Mouse (Mus musculus) spleen, adult 2 months (tissue): ENCODE measurements around the gene Alad. TPM values are rescaled to one million over a fixed set of nuclear protein-coding genes. Genes with fewer than 3 reads are reported as not detected.

Source experiments
- DNase-seq, 2 experiments: peaks; one replicate each; pipeline versions ENCODE4 v3.0.0 to v3.0.0-alpha.2; 2012 to 2021; ENCODE audit warnings: low spot score in 2 of 2, low read depth in 1 of 2
- H3K27ac ChIP-seq: fragments of 200-500 bp; 2 replicates; pipeline ENCODE4 v1.5.1; 2012; ENCODE audit warnings: low read length, inconsistent platforms; ENCODE audit not compliant: insufficient read depth
- H3K27me3 ChIP-seq: fragments of 200-500 bp; 2 replicates; pipeline ENCODE4 v1.6.1; 2012; ENCODE audit warnings: mild to moderate bottlenecking, moderate library complexity, low read length, inconsistent platforms; ENCODE audit not compliant: control insufficient read depth, insufficient read depth
- H3K36me3 ChIP-seq: fragments of 200-500 bp; 2 replicates; pipeline ENCODE4 v1.6.1; 2012; ENCODE audit warnings: mild to moderate bottlenecking, low read length, inconsistent platforms; ENCODE audit not compliant: control insufficient read depth, insufficient read depth
- H3K4me1 ChIP-seq: fragments of 200-500 bp; 2 replicates; pipeline ENCODE4 v1.6.1; 2011; ENCODE audit warnings: inconsistent platforms; ENCODE audit not compliant: control insufficient read depth, insufficient read depth, insufficient read length
- H3K4me3 ChIP-seq: fragments of 200-500 bp; 2 replicates; pipeline ENCODE4 v1.5.1; 2011; ENCODE audit warnings: mild to moderate bottlenecking, inconsistent platforms; ENCODE audit not compliant: insufficient read depth, insufficient read length; ENCODE audit errors: extremely low read depth
- CTCF ChIP-seq: fragments of 200-500 bp; IDR thresholded peaks from 2 replicates; pipeline ENCODE4 v1.5.1; 2011; ENCODE audit warnings: mild to moderate bottlenecking, inconsistent platforms; ENCODE audit not compliant: insufficient read depth, insufficient read length, insufficient replicate concordance; ENCODE audit errors: extremely low read depth
- POLR2A ChIP-seq: fragments of 200-500 bp; IDR thresholded peaks from 2 replicates; pipeline ENCODE4 v1.6.1; 2011; ENCODE audit warnings: low read depth, low read length, inconsistent platforms
- WGBS: fragments of 180-500 bp; shearing (Covaris S2); methylation state at CpG from one replicate; pipeline ENCODE4 v1.1.7; 2018; 5-methylcytosine and 5-hydroxymethylcytosine counted together
- polyA plus RNA-seq: library from polyadenylated mRNA; depleted of rRNA; stranded (reverse); fragments of >200 nt; gene quantifications from 2 replicates; pipeline ENCODE4 v1.2.3, GENCODE M21; 2012

The Alad gene
- polyA plus RNA-seq, 1 experiment = 128 TPM

- no peak for DNase-seq
These were observed 40.1 kb upstream of the Alad start, which contains the start of gene Rgs3 for GRCm38 (mm10) chr4:62559797-62560329. Gene Rgs3 (plus strand): TSS chr4:62559847.

GRCm38 (mm10) chr4:62557436-62557835 is 37.7 kb upstream of the Alad start:
- H3K4me1 ChIP-seq = peaks cover 2% of the 10 kb centered on the region; the same call in 1 of the 2 replicates
- H3K27ac ChIP-seq = no peak overlapping the region
- DNase-seq = no peak
- no peak overlapping the region for H3K4me3 ChIP-seq
- no peaks in the 10 kb centered on the region for H3K27me3 ChIP-seq
- TF ChIP-seq CTCF (no peak), POLR2A (no peak)
- WGBS = 38% methylated on average over 3 of the region's 3 CpGs
- H3K36me3 ChIP-seq = no peaks in the 10 kb centered on the region

More at GRCm38 (mm10) chr4:62559797-62560329, 40.1 kb upstream of the Alad start, which contains the start of gene Rgs3:
- no peaks in the 10 kb centered on the region for H3K27me3 ChIP-seq
- H3K36me3 ChIP-seq = no peaks in the 10 kb centered on the region
- H3K27ac ChIP-seq = no peak within 1 kb of the TSS
- no peak for TF ChIP-seq CTCF
- TF ChIP-seq POLR2A = no peak
- 34% methylated on average over 6 of the region's 6 CpGs for WGBS
- H3K4me1 ChIP-seq = peaks cover 2% of the 10 kb centered on the region; the same call in 1 of the 2 replicates
- H3K4me3 ChIP-seq = no peak within 1 kb of the TSS

DNA sequence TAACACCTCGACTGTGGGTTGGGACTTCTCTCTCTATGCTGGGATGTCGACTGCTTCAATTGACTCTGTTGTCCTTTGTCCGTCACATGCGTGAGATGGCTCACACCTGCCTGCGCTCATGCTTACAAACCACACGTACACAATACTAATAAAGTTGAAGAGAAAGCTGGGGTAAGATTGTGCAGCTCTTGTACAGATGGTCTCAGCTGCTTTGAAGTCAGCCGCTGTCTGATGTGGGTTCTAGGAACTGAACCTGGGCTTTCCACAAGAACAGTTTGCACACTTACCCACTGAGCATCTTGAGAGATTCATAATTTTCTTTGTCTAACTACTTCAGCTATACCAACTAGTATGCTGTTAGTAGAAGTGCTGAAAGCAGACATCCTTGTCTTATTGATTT is 32.2 kb upstream of the Alad start:
- TF ChIP-seq POLR2A (no peak), CTCF (no peak)
- H3K4me3 ChIP-seq = peak overlapping the region; percentile 24; the same call in 1 of the 2 replicates
- H3K4me1 ChIP-seq = no peaks in the 10 kb centered on the region
- no peaks in the 10 kb centered on the region for H3K36me3 ChIP-seq
- no peak overlapping the region for H3K27ac ChIP-seq
- WGBS = 55% methylated on average over 7 of the region's 7 CpGs
- H3K27me3 ChIP-seq = no peaks in the 10 kb centered on the region
- DNase-seq = peak in 1 of 2 experiments; percentile 17

DNA sequence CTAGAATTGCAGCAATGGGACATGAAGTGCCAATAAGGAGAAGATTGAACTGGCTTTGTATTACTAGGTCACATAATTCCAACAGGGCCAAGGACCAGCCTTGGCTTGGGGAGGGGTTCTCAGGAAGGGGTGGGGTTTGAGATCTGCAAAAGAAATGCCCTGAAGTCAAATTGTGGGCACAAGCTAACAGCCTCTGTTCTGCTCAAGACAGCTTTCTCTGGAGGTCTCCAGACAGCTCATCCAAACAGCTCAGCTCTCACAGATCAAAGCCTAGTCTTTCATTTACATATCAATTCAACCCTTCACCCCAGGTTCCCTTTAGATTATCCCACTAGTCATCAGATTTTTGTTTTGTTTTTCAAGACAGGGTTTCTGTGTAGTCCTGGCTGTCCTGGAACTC is 25.1 kb upstream of the Alad start:
- DNase-seq = no peak
- H3K27ac ChIP-seq = no peak overlapping the region
- TF ChIP-seq POLR2A = no peak
- TF ChIP-seq CTCF = no peak
- no peaks in the 10 kb centered on the region for H3K4me1 ChIP-seq
- H3K36me3 ChIP-seq = no peaks in the 10 kb centered on the region
- H3K27me3 ChIP-seq = no peaks in the 10 kb centered on the region
- H3K4me3 ChIP-seq = no peak overlapping the region

DNA sequence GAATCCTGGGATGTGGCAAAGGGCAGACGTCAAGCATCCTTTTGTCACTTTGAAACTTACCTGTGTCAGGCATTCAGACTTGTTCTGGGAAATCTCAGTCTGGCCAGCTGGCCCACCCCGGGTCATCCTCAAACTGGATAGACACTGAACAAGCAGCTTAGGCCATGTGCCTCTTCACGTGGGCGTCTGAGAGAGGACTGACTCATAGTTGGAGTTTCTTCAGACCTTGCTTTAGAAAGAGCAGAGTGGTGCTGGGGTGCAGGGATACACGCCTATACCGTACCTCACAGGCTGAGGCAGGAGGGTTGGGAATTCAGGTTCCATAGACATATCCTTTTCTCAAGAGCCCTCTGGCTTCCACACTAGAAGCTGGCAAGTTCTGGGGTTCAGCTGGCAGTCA is 24.1 kb upstream of the Alad start:
- Histone ChIP-seq H3K4me1 (no peaks in the 10 kb centered on the region), H3K4me3 (no peak overlapping the region), H3K27ac (no peak overlapping the region), H3K27me3 (no peaks in the 10 kb centered on the region), H3K36me3 (no peaks in the 10 kb centered on the region)
- WGBS = 86% methylated on average over 6 of the region's 6 CpGs
- no peak for DNase-seq
- TF ChIP-seq CTCF = no peak
- TF ChIP-seq POLR2A = no peak

DNA sequence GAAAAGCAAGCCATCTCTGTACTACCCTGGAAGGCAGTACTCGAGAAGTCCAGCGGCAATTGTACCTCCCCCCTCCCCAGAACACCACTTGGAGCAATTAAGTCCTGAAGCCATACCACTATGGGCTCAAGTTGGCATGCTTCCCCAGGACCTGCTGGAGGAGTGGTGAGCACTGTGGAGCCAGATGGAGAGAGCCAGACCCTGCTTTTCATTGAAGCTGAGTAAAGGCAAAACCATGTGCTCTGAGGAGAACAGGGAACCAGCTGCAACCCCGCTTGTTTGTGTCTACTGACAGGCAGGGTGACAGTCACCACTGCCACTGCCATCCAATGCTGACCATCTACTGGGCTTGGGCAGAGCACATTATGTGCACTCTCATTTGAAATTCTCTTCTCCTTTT is 22.1 kb upstream of the Alad start:
- H3K4me1 ChIP-seq = no peaks in the 10 kb centered on the region
- WGBS = 86% methylated on average over 3 of the region's 3 CpGs
- DNase-seq = no peak
- H3K4me3 ChIP-seq = no peak overlapping the region
- H3K27me3 ChIP-seq = no peaks in the 10 kb centered on the region
- no peaks in the 10 kb centered on the region for H3K36me3 ChIP-seq
- TF ChIP-seq CTCF (no peak), POLR2A (no peak)
- no peak overlapping the region for H3K27ac ChIP-seq

GRCm38 (mm10) chr4:62533729-62534128 is 14.0 kb upstream of the Alad start:
- Histone ChIP-seq H3K27me3 (no peaks in the 10 kb centered on the region), H3K4me1 (no peaks in the 10 kb centered on the region), H3K36me3 (no peaks in the 10 kb centered on the region), H3K4me3 (no peak overlapping the region), H3K27ac (no peak overlapping the region)
- no peak for TF ChIP-seq POLR2A
- no peak for TF ChIP-seq CTCF
- no peak for DNase-seq
- WGBS = 84% methylated on average over 6 of the region's 6 CpGs
